Mouse (Mus musculus) urinary bladder, postnatal 36 days (tissue): ENCODE data around the gene Smap1.

Source experiments
- DNase-seq, 2 experiments: peaks; one replicate each; pipeline ENCODE4 v3.0.0; 2022; ENCODE audit warnings: low spot score in 2 of 2, mixed read lengths in 1 of 2

The Smap1 gene

DNA sequence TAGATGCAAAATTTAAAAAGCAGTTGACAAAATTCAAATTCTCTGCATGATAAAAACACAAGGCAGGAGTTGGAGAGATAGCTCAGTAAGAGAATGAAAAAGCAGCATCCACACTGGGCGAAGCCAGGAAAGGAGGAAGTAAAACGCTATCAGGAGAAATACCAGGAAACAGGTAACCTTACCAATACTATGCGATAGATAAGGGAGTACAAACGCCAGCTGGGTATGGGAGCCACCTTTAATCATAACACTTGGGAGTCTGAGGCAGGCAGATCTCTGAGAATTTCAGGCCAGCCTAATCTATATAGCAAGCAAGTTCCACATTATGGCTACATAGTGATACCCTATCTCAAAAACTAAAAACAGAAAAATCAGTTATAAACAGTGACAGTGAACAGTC is 85.5 kb downstream of the Smap1 start:
- no peak for DNase-seq

DNA sequence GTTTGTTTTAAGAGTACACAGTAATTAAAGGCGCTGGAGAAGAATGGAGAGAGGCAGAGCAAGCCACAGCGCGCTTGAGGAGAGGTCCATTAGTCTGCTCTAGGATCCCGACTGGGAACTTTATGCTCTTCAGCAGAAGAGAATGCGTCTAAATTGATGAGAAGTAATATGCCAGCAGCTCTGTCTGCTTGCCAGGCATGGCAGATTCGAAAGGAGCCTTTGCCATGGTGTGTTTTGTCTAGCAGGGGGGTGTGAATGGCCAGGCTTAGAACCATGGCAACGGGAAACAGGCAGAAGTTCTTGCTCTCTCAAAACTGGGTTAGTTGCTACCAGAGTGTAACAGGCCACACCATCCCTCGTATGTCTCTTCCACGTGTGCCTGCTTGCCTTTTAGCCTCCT is 87.3 kb downstream of the Smap1 start:
- DNase-seq = no peak

DNA sequence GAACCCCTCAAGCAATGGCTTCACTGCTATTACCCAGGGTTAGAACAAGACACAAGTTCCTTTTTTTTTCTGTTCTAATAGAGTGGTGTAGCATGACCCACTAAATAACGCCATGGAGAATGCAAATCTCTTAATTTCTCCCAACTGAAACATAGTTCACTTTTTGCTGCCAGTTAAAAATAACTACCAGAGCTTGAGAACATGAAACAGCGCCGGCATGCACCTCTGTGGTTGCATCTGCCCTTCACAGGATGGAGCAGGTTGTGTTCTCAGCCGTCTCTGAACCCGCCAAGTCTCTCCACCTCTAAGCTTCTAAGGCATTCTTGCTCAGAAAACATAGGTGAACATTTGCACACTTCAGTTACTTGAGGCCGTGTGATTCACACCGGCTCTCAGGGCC is 87.9 kb downstream of the Smap1 start:
- DNase-seq = no peak

DNA sequence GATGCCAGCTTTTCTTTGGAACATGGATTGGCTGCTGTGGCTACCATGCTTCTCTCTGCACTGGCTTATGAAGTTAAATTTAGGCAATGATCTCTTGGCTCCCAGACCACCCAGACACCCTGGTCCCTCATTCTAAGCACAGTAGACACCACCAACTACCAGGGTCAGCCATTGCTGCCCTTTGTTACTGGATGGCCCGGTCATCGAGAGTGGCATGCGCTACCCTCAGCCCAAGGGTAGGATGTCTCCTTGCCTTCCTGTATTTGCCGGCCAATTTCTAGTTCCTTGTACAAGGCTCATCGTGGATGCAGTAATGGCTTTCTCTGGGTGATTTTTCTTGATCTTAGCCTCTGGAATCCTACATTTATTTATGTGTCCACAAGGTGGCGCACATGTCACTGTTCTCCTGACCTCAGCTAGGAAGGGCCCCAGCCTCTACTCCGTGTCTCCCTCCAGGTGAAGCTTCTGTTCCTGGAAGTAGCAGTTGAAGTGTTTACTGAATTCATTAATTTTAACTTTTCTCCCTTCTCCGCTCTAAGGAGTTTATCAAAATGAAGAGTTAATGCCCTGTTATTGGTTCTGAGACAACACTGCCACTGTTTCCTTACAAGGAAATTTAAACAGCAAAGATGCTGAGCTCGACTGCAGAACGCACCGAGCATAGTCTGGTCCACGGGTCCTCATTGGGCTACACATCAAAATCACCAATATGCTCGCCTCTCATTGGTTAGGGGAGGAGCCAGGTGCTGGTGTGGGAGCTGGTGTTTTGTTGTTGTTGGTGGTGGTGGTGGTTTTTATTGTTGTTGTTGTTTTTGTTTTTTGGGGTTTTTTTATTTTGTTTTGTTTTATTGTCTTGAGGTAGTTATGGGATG is 95.0 kb downstream of the Smap1 start:
- peak; percentile 19 to 31 for DNase-seq

DNA sequence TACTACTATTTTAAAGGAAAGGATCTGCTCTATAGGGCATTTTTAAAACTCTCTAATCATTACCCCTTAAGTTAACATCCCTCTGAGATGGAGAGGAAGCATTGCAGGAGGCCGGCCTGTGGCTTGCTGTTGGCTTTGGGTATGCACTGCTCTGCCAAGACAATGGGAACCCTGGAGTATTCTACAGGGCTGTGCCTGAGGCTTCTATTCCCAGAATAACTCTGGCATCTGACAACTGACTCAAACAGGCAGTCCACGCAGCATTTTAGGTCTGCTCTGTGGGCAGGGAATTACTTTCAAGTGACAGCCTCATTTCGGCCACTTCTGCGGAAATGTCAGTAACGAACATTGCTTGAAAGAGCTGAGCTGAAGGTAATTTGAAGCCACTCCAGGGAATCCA is 100.5 kb downstream of the Smap1 start:
- DNase-seq = no peak

DNA sequence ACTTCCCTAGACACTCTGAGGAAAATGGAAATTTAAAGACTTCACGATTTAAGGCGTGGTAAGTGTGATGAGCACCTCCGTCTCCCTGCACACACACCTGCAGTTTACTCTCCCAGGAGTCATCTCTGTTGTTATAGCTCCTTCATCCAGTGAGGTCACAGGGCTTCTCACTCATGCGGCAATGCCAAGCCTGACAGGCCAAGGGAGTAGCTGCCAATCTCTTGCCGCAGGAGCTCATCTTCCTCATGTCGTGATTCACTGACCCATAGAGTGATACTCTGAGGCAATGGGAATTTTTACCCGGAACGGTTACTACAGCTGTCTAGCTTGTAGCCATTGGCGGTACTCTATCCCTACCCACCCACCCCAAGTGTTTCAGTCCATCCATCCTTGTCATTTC is 123.8 kb downstream of the Smap1 start:
- DNase-seq = no peak
